Mouse (Mus musculus): ENCODE results near the gene Abca6.

- TF ChIP-seq CHD1 (IDR thresholded peaks at IDR 0.05; ENCODE audit: low read depth, low read length) (no peak), CTCF (conservative IDR thresholded peaks at IDR 0.05 in 1 of 2, IDR thresholded peaks at IDR 0.05 in 1 of 2; ENCODE audit: low read depth in 2 of 2, low read length in 2 of 2) (no peak), MYC (IDR thresholded peaks at IDR 0.05; ENCODE audit: low read depth, low read length) (no peak), TCF12 (IDR thresholded peaks at IDR 0.05; ENCODE audit: low read depth, low read length) (no peak)
These were observed 120.8 kb downstream of the Abca6 start for GRCm38 (mm10) chr11:110130760-110131159.
